Mouse (Mus musculus) liver, adult 2 months (tissue): ENCODE results near the gene Zfp106.

Source experiments
- CTCF ChIP-seq: fragments of 200-500 bp; IDR thresholded peaks from 2 replicates; pipeline ENCODE4 v1.5.1; 2011; ENCODE audit warnings: low read depth, low read length, control low read depth
- POLR2A ChIP-seq: fragments of 200-500 bp; IDR thresholded peaks from 2 replicates; pipeline ENCODE4 v1.6.1; 2011; ENCODE audit warnings: low read length, control low read depth; ENCODE audit not compliant: insufficient read depth; ENCODE audit errors: extremely low read depth

- TF ChIP-seq POLR2A (no peak), CTCF (no peak)
Observed at GRCm38 (mm10) chr2:120503094-120503493, 60.5 kb downstream of the Zfp106 start.
